ENCODE assay signal across 8 mouse cellular contexts in genomic region chr14:47334819-47335218, GRCm38 (mm10). TPM values are rescaled to one million over a fixed set of nuclear protein-coding genes. Genes with fewer than 3 reads are reported as not detected.
DNase-seq lines count a peak whose midpoint lies in the region; ATAC-seq lines count a peak whose summit lies in the region.

No protein-coding gene starts in this region.

- no peak overlapping the region for H3K4me2 ChIP-seq in forebrain, embryonic 11.5 days (ENCODE audit: low read depth, low read length, severe bottlenecking)
- H3K4me2 ChIP-seq in forebrain, embryonic 12.5 days: no peak overlapping the region

- no peaks in the 10 kb centered on the region for H3K4me1 ChIP-seq in forebrain, embryonic 11.5 days (replicated peaks; ENCODE audit: control insufficient read depth, insufficient read depth, low read length)
- no peaks in the 10 kb centered on the region for H3K4me1 ChIP-seq in forebrain, embryonic 12.5 days

- no peak overlapping the region for H3K27ac ChIP-seq in forebrain, embryonic 11.5 days (ENCODE audit: low read depth, low read length)
- H3K27ac ChIP-seq in forebrain, embryonic 12.5 days: no peak overlapping the region

- H3K9ac ChIP-seq in forebrain, embryonic 11.5 days (ENCODE audit: low read length): no peak overlapping the region
- no peak overlapping the region for H3K9ac ChIP-seq in forebrain, embryonic 12.5 days

- H3K4me3 ChIP-seq in forebrain, embryonic 11.5 days (ENCODE audit: low read depth, low read length): no peak overlapping the region
- no peak overlapping the region for H3K4me3 ChIP-seq in forebrain, embryonic 12.5 days (replicated peaks)

- H3K9me3 ChIP-seq in forebrain, embryonic 11.5 days (ENCODE audit: control insufficient read depth, low read length): no peaks in the 10 kb centered on the region
- H3K9me3 ChIP-seq in forebrain, embryonic 12.5 days: no peaks in the 10 kb centered on the region

- 80% methylated on average over 4 of the region's 4 CpGs for WGBS in forebrain, embryonic 11.5 days
- 88% methylated on average over 4 of the region's 4 CpGs for WGBS in forebrain, embryonic 12.5 days

- H3K27me3 ChIP-seq in forebrain, embryonic 11.5 days (ENCODE audit: control insufficient read depth, insufficient read depth, low read length): no peaks in the 10 kb centered on the region
- no peaks in the 10 kb centered on the region for H3K27me3 ChIP-seq in forebrain, embryonic 12.5 days

- no peak for ATAC-seq in forebrain, embryonic 11.5 days (replicated peaks; ENCODE audit: low FRiP score)
- no peak for ATAC-seq in forebrain, embryonic 12.5 days (ENCODE audit: low FRiP score)

- no peaks in the 10 kb centered on the region for H3K36me3 ChIP-seq in forebrain, embryonic 11.5 days (ENCODE audit: control insufficient read depth, insufficient read depth, low read length)
- no peaks in the 10 kb centered on the region for H3K36me3 ChIP-seq in forebrain, embryonic 12.5 days (replicated peaks)

- DNase-seq in forebrain, embryonic 11.5 days (ENCODE audit: low spot score): peak; percentile 69
- DNase-seq in B cell, adult 2 months: peak; percentile 71 to 77
- DNase-seq in adrenal gland, adult 8-10 months: peak; percentile 26
- peak; percentile 55 for DNase-seq in fibroblast of lung, adult 2 months (ENCODE audit: low read depth)
- DNase-seq in kidney, postnatal 4 days: peak; percentile 81 to 85
- DNase-seq in lung, postnatal 10 days: peak; percentile 79
- peak; percentile 44 for DNase-seq in spleen, adult 12 weeks (ENCODE audit: low spot score)

RNA-seq across cellular contexts. Expression of gene Lgals3, which starts 32.7 kb away (rescaled TPM):
- 0.24 and 0.97 TPM in 2 replicates for polyA plus RNA-seq in forebrain, embryonic 11.5 days (2014; fragmentation: Nextera tagmentation; extraction: Ambion mirVana)
- 0.37 and 0.56 TPM in 2 replicates for polyA plus RNA-seq in forebrain, embryonic 12.5 days (2016; fragmentation: Nextera tagmentation; extraction: Ambion mirVana)
- total RNA-seq in adrenal gland, adult 8-10 months (2022): 10 to 100 TPM; 13.9 to 50.0 (median 27.4) TPM

RNA-seq across cellular contexts. Expression of gene Mapk1ip1l, which starts 36.8 kb away (rescaled TPM):
- polyA plus RNA-seq in forebrain, embryonic 11.5 days (2014; fragmentation: Nextera tagmentation; extraction: Ambion mirVana): 121 and 122 TPM in 2 replicates
- polyA plus RNA-seq in forebrain, embryonic 12.5 days (2016; fragmentation: Nextera tagmentation; extraction: Ambion mirVana): 94.4 and 104 TPM in 2 replicates
- 10 to 100 TPM; 68.5 to 86.6 (median 83.1) TPM for total RNA-seq in adrenal gland, adult 8-10 months (2022)

RNA-seq across cellular contexts. Expression of gene Socs4, which starts 58.1 kb away (rescaled TPM):
- polyA plus RNA-seq in forebrain, embryonic 11.5 days (2014; fragmentation: Nextera tagmentation; extraction: Ambion mirVana): 5.2 and 5.5 TPM in 2 replicates
- 4.5 TPM in 2 replicates for polyA plus RNA-seq in forebrain, embryonic 12.5 days (2016; fragmentation: Nextera tagmentation; extraction: Ambion mirVana)
- 10 to 100 TPM; 19.8 to 21.7 (median 20.8) TPM for total RNA-seq in adrenal gland, adult 8-10 months (2022)

RNA-seq across cellular contexts. Expression of gene Wdhd1, which starts 58.2 kb away (rescaled TPM):
- polyA plus RNA-seq in forebrain, embryonic 11.5 days (2014; fragmentation: Nextera tagmentation; extraction: Ambion mirVana): 54.2 and 57.8 TPM in 2 replicates
- 46.5 and 50.3 TPM in 2 replicates for polyA plus RNA-seq in forebrain, embryonic 12.5 days (2016; fragmentation: Nextera tagmentation; extraction: Ambion mirVana)
- 1 to 10 TPM; 2.1 to 4.8 (median 2.6) TPM for total RNA-seq in adrenal gland, adult 8-10 months (2022)

Comparison
In these comparisons a context has a peak if more than half of its experiments do, and no peak if none do; other contexts are left out.
1. DNase-seq: peak in every context shown above with its lines; median percentile 83 in kidney, postnatal 4 days; 79 in lung, postnatal 10 days; 74 in B cell, adult 2 months; 69 in forebrain, embryonic 11.5 days; 55 in fibroblast of lung, adult 2 months; 44 in spleen, adult 12 weeks; 26 in adrenal gland, adult 8-10 months.